Mouse (Mus musculus) embryo, embryonic 9.5 days (tissue): ENCODE data around the gene Pon1.

Source experiments
- DNase-seq: peaks from one replicate; pipeline ENCODE4 v3.0.0-alpha.2; 2017; ENCODE audit errors: extremely low spot score

Pon1 gene

DNA sequence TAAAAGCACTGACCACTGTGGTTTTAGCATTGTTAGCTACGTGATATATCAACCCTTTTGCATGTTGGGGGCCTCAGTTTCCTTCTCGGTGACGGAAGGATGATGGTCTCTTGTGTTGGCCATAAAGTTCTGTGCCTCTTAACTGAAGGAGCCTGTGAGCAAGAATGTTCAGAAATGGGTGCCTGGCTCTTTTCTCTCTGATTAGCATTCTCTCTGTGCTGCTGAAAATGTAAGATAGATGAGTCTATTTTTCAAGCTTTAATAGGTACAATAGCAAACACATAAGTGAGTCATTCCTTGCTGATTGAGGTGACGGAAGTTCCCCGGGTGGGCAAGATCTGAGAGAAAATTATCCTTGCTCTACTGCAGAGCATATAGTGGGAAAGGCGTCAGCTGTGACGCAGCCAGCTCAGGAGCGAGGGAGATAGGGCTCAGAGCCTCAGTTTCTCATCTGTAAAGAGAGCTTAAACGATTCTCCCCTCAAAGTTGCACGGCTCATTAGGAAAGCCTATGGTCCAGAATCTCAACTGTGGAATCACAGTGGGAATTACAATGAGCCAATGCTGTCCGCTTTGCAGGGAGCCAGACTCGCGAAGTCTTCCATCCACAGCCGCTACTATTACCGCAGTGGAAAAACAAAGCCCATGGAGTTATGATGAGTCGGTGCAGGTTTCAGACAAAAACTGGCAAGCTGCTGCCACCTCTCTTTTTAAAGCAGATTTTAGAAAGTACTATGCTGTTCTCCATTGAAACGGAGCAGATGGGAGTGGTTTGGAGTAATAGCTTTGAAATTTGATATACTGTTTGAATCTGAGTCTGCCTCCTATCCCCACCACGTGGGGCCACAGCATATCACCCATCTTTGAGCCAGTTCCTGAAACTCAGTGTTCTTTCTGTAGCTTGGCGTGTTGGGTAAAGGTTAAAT lies 15.5 kb downstream of the Pon1 start:
- no peak for DNase-seq

GRCm38 (mm10) chr6:5174179-5174812 lies 19.4 kb downstream of the Pon1 start:
- DNase-seq: no peak

- DNase-seq: no peak
Observed at GRCm38 (mm10) chr6:5172571-5172970, 21.2 kb downstream of the Pon1 start.

DNA sequence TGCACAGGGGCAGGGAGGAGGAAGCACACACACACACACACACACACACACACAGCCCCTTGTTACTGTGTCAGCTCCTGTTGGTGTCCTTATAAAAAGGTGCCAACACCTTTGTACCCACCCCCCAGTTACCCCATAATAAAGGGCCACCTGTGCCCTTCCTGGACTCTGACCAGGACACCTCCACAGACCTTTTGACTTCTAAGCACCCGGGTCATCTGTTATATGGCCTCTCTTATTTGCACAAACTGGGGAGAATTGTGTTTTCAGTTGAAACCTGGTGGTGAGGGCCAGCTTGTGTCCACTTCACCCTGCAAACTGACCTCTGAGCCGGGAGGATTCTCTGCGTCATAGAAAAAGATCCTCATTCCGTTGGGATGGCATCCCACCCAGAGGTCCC lies 22.3 kb downstream of the Pon1 start:
- DNase-seq: no peak

- DNase-seq: no peak
Observed at GRCm38 (mm10) chr6:5168158-5168557, 25.6 kb downstream of the Pon1 start.

DNA sequence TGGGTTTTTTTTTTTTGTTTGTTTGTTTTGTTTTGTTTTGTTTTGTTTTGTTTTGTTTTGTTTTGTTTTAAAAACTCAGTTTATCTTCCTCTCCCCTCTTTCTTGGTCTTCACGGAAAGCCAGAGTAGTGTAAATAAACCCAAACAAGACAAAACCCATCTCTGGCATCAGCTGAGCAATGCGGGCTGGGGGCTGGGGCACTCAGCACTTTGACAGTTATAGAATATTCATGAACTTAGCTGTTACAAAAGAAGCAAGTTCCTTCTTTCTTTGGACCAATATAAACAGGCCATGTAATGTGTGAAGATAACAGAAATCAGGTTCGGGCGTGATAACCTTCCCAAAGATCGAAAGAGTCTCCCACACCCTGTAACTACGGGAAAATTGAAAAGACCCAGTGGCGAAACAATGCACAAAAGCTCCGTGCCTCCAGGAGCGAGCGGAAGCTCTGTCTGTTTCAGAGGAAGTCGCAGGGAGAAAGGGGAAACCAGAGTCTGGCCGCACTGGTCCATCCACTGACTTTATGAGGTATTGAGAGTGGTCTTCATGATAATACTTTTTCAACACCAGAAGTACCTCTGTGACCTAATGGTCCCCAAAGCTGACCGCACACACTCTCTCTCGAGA lies 26.6 kb downstream of the Pon1 start:
- DNase-seq: no peak

DNA sequence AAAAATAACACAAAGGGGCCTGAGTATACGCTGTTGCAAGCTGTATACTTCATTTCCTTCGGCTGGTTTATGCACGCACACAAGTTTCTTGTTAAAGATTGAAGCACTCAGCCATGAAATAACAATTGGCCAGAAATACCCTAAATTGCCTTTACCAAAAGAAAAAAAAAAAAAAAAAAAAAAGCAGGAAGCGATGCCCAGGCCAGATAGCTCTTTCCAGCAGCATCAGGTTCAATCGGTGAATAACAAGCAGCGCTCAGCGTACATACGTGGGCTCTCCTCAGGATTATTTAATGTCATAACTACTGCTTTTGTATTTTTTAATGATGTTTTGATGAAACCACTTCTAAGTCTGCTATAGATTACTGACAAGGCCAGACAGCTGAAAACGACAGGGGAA lies 28.9 kb downstream of the Pon1 start:
- no peak for DNase-seq

DNA sequence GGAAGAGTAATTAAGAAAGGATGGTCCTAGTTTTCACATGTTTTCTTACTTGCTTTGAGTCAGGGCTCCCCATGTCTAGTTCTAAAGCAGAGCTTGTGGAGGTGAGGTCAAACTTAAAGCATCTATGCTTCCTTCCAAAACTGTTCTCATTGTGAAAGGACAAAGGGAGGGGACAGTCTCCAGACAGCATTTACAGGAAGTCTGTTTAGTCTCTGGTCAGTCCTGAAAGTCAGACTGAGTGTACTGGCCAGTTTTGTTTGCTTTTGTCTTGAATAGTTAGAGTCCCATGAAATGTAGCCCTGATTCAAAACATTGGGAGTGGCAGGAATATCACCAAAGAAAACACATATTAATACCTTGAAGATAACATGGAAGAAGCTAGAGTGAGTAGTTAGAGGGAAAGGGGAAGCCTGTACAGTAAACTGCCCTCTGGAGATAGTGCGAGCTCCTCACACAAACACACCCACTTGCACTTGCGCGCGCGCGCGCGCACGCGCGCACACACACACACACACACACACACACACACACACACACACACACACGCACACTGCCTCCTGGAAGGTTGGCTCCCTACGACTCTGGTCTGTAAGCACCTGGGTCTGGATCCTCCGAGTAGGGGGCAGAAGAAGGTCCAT lies 30.1 kb downstream of the Pon1 start:
- no peak for DNase-seq

- DNase-seq: no peak
Observed at GRCm38 (mm10) chr6:5162052-5162451, 31.7 kb downstream of the Pon1 start.

DNA sequence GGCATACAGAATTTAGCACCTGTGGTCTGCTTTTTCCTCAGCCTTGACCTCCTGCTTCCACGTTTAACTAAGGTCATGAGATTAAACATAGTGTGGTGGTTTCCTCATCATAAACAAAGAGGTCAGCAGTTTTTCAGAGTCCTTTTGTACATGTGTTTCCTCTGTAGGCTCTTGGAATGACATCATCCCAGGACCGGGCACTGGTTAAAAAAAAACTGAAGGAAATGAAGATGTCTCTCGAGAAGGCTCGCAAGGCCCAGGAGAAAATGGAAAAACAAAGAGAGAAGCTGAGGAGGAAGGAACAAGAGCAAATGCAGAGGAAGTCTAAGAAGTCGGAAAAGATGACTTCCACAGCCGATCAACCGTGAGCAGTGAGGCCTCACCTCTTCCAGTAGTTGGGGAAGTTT lies 34.4 kb downstream of the Pon1 start:
- DNase-seq: no peak

- no peak for DNase-seq
Observed at GRCm38 (mm10) chr6:5156541-5157425, 37.0 kb downstream of the Pon1 start.

DNA sequence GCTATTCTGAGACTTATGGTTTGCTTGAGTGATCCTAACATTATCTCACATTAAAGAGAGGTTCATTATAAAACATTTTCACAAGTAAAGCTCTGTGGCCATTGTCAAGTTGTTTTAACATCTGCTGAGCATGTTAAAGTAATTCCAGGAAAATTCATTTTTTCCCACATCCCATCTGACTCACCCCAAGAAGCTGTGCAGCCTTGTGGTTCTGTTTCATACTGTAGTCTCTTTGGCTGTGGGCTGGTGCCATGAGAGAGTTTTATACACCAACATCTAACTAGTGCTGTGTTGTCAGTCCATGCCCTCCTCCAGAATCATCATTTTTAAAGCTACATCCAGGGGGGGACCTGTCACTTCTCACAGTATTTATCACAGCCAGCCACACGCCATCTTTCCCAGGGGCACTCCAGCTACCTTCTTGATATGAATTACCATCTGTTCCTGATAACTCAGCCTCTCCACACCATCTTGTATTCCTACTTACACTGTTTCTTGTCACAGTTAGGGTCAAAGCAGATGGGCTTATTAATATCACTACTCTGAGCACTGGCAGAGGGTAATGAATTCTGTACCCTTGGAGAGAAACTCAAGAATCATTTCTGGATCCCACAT lies 38.3 kb downstream of the Pon1 start:
- DNase-seq: no peak

DNA sequence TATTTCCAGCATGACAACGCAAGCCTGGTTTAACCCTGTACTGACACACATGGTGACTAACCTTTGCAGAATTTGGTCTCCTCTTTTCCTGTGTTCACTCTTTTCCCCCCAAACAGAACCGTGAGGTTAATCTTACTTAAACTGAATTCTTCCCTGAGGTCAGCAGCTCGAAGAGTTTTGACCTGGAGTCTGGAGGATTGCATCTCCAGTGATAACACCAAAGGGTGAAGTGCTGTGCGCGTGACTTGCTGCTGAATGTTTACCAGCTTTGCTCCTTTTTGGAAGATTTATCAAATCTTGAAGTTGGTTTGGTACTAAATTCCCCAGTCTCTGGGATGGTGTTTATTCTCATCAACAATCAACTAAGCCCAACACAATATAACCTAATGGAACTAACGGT lies 39.0 kb downstream of the Pon1 start:
- DNase-seq: no peak

GRCm38 (mm10) chr6:5152185-5152584 lies 41.6 kb downstream of the Pon1 start:
- DNase-seq: no peak

GRCm38 (mm10) chr6:5151171-5151570 lies 42.6 kb downstream of the Pon1 start:
- DNase-seq: no peak

- no peak for DNase-seq
Observed at GRCm38 (mm10) chr6:5149941-5150340, 43.8 kb downstream of the Pon1 start.

GRCm38 (mm10) chr6:5147488-5148142 lies 46.1 kb downstream of the Pon1 start:
- DNase-seq: no peak

- DNase-seq: no peak
Observed at GRCm38 (mm10) chr6:5139666-5140065, 54.1 kb downstream of the Pon1 start.

- no peak for DNase-seq
Observed at GRCm38 (mm10) chr6:5138875-5139631, 54.7 kb downstream of the Pon1 start.

DNA sequence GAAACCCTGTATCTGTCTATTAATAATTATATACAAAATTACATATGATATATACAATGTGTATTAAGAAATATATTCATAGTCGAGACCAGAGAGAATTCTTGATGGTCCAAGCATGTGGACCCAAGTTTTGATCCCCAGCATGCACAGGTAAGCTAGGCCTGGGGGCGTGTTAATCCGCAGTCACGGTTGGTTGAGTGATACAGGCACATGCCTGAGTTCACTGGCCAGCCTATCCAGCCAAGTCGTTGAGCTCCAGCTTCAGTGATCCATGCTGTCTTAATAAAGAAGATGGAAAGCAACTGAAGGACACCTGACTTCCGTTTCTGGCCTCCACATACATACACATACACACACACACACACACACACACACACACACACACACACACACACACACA lies 57.7 kb downstream of the Pon1 start:
- no peak for DNase-seq
